Mouse (Mus musculus): ENCODE results near the gene Dnaja3. TPM values are rescaled to one million over a fixed set of nuclear protein-coding genes. Genes with fewer than 3 reads are reported as not detected.

Gene Dnaja3
- polyA plus RNA-seq, 2 experiments, result 18.8 to 34.1 TPM

DNA sequence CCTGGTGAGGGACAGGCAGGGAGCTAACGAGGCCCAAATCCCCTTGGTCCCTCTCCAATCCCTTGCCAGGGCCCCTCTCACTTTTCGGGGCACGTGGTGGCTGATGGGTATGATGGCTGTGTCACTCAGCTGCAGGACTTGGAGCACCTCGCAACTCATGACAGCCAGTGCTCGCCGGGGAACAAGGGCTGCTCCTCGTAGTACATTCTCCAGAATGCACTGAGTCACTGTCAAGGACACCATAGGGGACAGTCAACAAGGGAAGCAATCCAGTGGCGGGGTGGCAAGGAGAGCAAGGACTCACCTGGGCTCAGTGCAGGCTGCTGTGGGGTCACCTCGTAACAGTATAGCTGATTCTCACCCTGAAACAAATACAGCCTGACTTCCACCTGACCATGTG is 5.1 kb upstream of the Dnaja3 start:
- Histone ChIP-seq H3K9me3 (ENCODE audit: control insufficient read depth, low read length) (no peaks in the 10 kb centered on the region), H3K9ac (replicated peaks) (no peak overlapping the region), H3K4me3 (ENCODE audit: insufficient read depth in 1 of 2, low read depth in 2 of 2, low read length in 2 of 2) (no peak overlapping the region), H3K4me2 (ENCODE audit: low read depth) (no peak overlapping the region), H3K4me1 (replicated peaks; ENCODE audit: control insufficient read depth in 2 of 2, insufficient read depth in 2 of 2, low read length in 1 of 2) (peaks cover 4 to 10% of the 10 kb centered on the region in 2 experiments), H3K27me3 (ENCODE audit: control insufficient read depth, insufficient read depth, low read length) (no peaks in the 10 kb centered on the region), H3K36me3 (replicated peaks; ENCODE audit: control insufficient read depth, insufficient read depth, low read depth) (no peaks in the 10 kb centered on the region), H3K27ac (no peak overlapping the region)
- TF ChIP-seq EP300 (IDR thresholded peaks at IDR 0.05; ENCODE audit: low read depth) (no peak), CTCF (IDR thresholded peaks at IDR 0.05; ENCODE audit: low read depth) (no peak)
- ATAC-seq (ENCODE audit: insufficient read depth) (no peak), DNase-seq (ENCODE audit: low read depth in 3 of 3, low spot score in 3 of 3) (no peak)
- WGBS (ENCODE audit: insufficient replicate concordance), result 75% methylated on average over 9 of the region's 9 CpGs

DNA sequence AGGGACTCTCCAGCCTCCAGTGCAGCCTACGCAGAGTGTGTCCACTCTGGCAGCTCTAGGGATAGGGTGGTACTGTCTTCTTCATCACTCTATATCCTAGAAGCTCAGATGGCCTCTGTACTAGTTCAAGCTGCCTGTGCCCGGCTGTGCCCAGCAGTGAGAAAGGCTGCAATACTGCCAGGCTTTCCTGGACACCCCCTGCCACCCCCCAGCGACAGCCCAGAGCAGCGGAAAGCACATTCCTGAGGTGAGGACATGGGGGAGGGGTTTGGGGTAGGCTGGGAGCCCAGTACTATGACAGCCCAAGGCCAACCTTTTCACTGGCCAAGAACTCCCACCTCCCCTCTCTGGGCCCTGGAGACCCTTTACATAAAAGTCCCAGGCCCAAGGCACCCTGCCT is 4.0 kb upstream of the Dnaja3 start:
- no peaks in the 10 kb centered on the region for H3K9me3 ChIP-seq (ENCODE audit: control insufficient read depth, low read length)
- H3K27me3 ChIP-seq (ENCODE audit: control insufficient read depth, insufficient read depth, low read length), result no peaks in the 10 kb centered on the region
- no peak overlapping the region for H3K4me2 ChIP-seq (ENCODE audit: low read depth)
- WGBS (ENCODE audit: insufficient replicate concordance), result 82% methylated on average over 4 of the region's 4 CpGs
- H3K4me3 ChIP-seq (ENCODE audit: insufficient read depth in 1 of 2, low read depth in 2 of 2, low read length in 2 of 2), result no peak overlapping the region
- no peaks in the 10 kb centered on the region for H3K36me3 ChIP-seq (replicated peaks; ENCODE audit: control insufficient read depth, insufficient read depth, low read depth)
- ATAC-seq (ENCODE audit: insufficient read depth) (no peak), DNase-seq (ENCODE audit: low read depth in 3 of 3, low spot score in 3 of 3) (no peak)
- peaks cover 10 to 16% of the 10 kb centered on the region in 2 experiments for H3K4me1 ChIP-seq (replicated peaks; ENCODE audit: control insufficient read depth in 2 of 2, insufficient read depth in 2 of 2, low read length in 1 of 2)
- no peak for TF ChIP-seq CTCF (IDR thresholded peaks at IDR 0.05; ENCODE audit: low read depth)
- TF ChIP-seq EP300 (IDR thresholded peaks at IDR 0.05; ENCODE audit: low read depth), result no peak
- H3K9ac ChIP-seq (replicated peaks), result no peak overlapping the region
- no peak overlapping the region for H3K27ac ChIP-seq

- Histone ChIP-seq H3K4me2 (ENCODE audit: low read depth) (no peak overlapping the region), H3K4me1 (replicated peaks; ENCODE audit: control insufficient read depth in 2 of 2, insufficient read depth in 2 of 2, low read length in 1 of 2) (peaks cover 10 to 22% of the 10 kb centered on the region in 2 experiments), H3K9me3 (ENCODE audit: control insufficient read depth, low read length) (no peaks in the 10 kb centered on the region), H3K36me3 (replicated peaks; ENCODE audit: control insufficient read depth, insufficient read depth, low read depth) (no peaks in the 10 kb centered on the region), H3K9ac (replicated peaks) (no peak overlapping the region), H3K4me3 (ENCODE audit: insufficient read depth in 1 of 2, low read depth in 2 of 2, low read length in 2 of 2) (no peak overlapping the region), H3K27me3 (ENCODE audit: control insufficient read depth, insufficient read depth, low read length) (no peaks in the 10 kb centered on the region), H3K27ac (no peak overlapping the region)
- WGBS (ENCODE audit: insufficient replicate concordance), result 74% methylated on average over 3 of the region's 3 CpGs
- DNase-seq (ENCODE audit: low read depth in 3 of 3, low spot score in 3 of 3) (no peak), ATAC-seq (ENCODE audit: insufficient read depth) (no peak)
- TF ChIP-seq EP300 (IDR thresholded peaks at IDR 0.05; ENCODE audit: low read depth) (no peak), CTCF (IDR thresholded peaks at IDR 0.05; ENCODE audit: low read depth) (no peak)
These were observed 848 bp upstream of the Dnaja3 start for GRCm38 (mm10) chr16:4638891-4639390.

- WGBS (ENCODE audit: insufficient replicate concordance), result 11% methylated on average over 17 of the region's 17 CpGs
- no peaks in the 10 kb centered on the region for H3K9me3 ChIP-seq (ENCODE audit: control insufficient read depth, low read length)
- no peaks in the 10 kb centered on the region for H3K27me3 ChIP-seq (ENCODE audit: control insufficient read depth, insufficient read depth, low read length)
- H3K36me3 ChIP-seq (replicated peaks; ENCODE audit: control insufficient read depth, insufficient read depth, low read depth), result no peaks in the 10 kb centered on the region
- H3K4me3 ChIP-seq (ENCODE audit: insufficient read depth in 1 of 2, low read depth in 2 of 2, low read length in 2 of 2), result peak overlapping the region; percentile 53 to 57
- TF ChIP-seq EP300 (IDR thresholded peaks at IDR 0.05; ENCODE audit: low read depth), result no peak
- peaks cover 10 to 22% of the 10 kb centered on the region in 2 experiments for H3K4me1 ChIP-seq (replicated peaks; ENCODE audit: control insufficient read depth in 2 of 2, insufficient read depth in 2 of 2, low read length in 1 of 2)
- no peak overlapping the region; the same call in 1 of the 2 replicates for H3K27ac ChIP-seq
- DNase-seq (ENCODE audit: low read depth in 3 of 3, low spot score in 3 of 3) (peak in 1 of 3 experiments; percentile 23), ATAC-seq (ENCODE audit: insufficient read depth) (peak; percentile 32)
- peak overlapping the region; percentile 62 for H3K9ac ChIP-seq (replicated peaks)
- peak overlapping the region; percentile 87 for H3K4me2 ChIP-seq (ENCODE audit: low read depth)
These were observed 647 bp downstream of the Dnaja3 start for GRCm38 (mm10) chr16:4640267-4641005.

DNA sequence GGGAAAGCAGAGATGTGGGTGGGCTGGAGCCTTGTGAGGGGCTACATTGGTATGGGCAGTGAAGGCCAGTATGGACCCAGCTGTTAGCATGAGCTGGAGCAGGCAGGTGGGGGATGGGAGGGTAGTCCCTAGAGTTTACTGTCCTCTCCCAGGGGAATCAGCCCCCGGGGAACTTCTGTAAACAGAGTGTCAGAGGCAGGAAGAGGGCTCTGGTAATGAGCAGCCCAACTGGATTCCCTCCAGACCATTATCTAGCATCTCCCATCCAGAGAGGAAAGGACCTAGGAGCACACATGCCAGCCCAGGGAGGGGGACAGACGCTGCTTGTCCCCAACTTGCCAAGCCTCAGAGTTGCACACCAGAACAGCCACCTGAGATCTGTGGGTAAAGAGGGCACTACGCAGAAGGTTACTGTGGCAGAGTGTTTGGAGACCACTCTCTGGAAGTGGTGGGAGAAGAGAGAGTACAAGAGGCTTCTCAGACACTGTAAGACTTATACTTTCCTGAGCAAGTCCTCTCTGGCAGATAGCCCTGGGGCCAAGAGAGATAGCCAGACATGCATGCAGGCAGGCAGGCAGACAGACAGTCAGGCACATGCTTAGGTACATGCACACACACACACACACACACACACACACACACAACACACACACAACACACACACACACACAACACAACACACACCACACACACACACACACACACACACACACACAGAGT is 1.5 kb downstream of the Dnaja3 start:
- no peak for DNase-seq (ENCODE audit: low read depth in 3 of 3, low spot score in 3 of 3)
- 44% methylated on average over 3 of the region's 3 CpGs for WGBS (ENCODE audit: insufficient replicate concordance)
- ATAC-seq (ENCODE audit: insufficient read depth), result no peak
- H3K27ac ChIP-seq, result no peak overlapping the region
- H3K4me1 ChIP-seq (replicated peaks; ENCODE audit: control insufficient read depth in 2 of 2, insufficient read depth in 2 of 2, low read length in 1 of 2), result peaks cover 10 to 20% of the 10 kb centered on the region in 2 experiments
- no peak for TF ChIP-seq CTCF (IDR thresholded peaks at IDR 0.05; ENCODE audit: low read depth)
- TF ChIP-seq EP300 (IDR thresholded peaks at IDR 0.05; ENCODE audit: low read depth), result no peak
- H3K4me3 ChIP-seq (ENCODE audit: insufficient read depth in 1 of 2, low read depth in 2 of 2, low read length in 2 of 2), result peak overlapping the region; percentile 12 to 53; a peak in 3 of 4 replicates
- no peaks in the 10 kb centered on the region for H3K36me3 ChIP-seq (replicated peaks; ENCODE audit: control insufficient read depth, insufficient read depth, low read depth)
- no peaks in the 10 kb centered on the region for H3K9me3 ChIP-seq (ENCODE audit: control insufficient read depth, low read length)
- H3K4me2 ChIP-seq (ENCODE audit: low read depth), result peak overlapping the region; percentile 87
- H3K9ac ChIP-seq (replicated peaks), result no peak overlapping the region
- H3K27me3 ChIP-seq (ENCODE audit: control insufficient read depth, insufficient read depth, low read length), result no peaks in the 10 kb centered on the region
